Mouse (Mus musculus): ENCODE measurements around the gene Galnt14.

Gene Galnt14

DNA sequence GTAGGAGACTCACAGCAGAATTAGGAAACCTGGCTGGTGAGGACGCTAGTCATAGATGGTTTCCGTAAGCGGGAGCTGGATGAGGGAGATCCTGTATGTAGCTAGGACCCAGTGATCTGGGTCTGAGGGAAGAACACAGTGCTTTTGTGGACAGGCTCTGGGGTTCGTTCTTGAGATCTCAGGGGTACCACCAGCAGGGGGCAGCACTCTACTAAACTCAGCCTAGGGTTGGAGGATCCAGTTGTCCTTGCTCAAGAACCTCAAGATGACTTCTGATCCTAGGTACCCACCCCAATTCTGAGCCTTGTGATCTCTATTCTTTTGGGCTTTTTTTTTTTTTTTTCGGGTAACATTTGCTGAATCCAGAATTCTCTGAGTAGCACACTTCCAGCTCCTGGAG is 137.8 kb downstream of the Galnt14 start:
- peak; percentile 46 to 54 for DNase-seq (ENCODE audit: low read depth in 2 of 2, low spot score in 2 of 2)

DNA sequence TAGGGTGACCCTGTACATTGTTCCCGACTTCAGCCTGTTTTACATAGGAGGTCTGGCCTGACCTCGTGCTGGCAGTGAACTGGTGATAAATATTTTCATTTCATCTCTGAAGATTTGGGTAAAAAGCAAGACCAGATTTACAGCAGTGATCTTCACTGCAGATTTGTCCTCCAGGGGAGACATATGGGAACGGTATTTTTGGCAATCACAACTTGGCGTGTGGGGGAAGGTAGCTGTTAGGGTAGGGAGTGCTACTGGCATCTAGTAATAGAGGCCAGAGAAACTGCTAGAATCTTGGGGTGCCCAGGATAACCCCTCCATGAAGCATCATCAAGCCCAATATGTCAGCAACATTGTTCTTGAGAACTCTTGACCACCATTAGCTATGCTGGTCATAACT is 138.3 kb downstream of the Galnt14 start:
- DNase-seq (ENCODE audit: low read depth in 2 of 2, low spot score in 2 of 2), result no peak

DNA sequence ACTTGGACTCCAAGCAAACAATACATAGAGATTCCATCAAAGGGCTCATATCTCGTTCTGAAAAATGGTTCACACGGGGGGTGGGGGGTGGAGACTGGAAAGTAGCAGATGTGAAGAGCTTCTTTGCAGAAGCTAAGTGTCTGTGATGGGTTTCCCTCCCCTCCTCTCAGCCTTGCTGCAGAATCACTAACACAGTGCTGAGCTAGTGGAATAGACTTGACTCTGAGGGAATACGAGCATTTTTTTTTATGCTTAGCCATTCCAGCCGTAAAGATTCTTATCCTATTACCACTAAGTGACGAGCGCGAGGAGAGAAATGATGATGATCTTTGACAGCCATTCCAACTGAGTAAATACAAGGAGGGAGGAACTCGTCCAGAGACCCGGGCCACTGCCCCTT is 142.0 kb downstream of the Galnt14 start:
- no peak for DNase-seq (ENCODE audit: low read depth in 2 of 2, low spot score in 2 of 2)

DNA sequence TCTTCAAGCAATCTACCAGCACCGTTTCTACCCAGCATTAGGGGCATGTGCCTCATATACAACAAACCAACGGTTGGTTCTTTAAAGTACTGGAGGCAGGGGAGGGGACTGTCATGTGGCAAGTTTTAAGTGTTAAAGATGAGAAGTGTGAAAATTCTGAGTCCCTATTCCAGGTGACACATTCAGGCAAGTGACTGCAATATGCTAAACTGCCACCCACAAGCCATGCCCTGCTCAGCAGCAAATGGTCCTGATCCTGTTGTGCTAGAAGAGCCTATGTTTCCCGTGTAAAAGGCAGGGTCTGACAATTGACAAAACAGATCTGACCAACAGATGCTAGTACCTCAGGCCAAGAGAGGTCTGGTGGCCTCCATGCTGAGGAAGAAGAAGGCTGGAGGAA is 149.1 kb downstream of the Galnt14 start:
- no peak for DNase-seq (ENCODE audit: low read depth in 2 of 2, low spot score in 2 of 2)

DNA sequence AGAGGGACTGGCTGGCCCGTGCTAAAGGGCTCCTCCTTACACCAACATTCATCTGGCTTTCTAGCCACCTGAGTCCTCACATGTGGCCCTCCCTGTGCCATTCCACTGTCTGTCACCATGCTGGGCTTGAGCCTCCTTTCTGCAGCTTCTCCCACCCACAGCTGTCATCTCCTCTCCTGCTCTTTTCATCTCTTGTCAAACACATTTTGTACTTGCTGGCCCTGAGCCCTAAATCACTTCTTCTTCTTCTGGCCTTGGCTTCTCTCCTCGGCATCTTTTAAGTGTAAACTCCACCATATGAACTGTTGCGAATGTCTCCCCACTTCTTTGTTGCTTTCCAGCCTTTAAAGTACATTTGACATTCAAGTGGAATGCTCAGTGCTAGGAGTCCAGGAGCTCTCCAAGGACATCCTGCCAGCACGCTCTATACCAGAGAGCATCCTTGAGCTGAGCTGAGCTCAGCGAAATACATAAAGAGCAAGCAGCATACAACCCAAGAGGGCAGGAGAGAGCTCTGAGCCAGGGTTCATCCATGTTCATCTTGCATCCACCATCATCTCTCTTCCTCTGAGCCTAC is 150.0 kb downstream of the Galnt14 start:
- no peak for DNase-seq (ENCODE audit: low read depth in 2 of 2, low spot score in 2 of 2)

DNA sequence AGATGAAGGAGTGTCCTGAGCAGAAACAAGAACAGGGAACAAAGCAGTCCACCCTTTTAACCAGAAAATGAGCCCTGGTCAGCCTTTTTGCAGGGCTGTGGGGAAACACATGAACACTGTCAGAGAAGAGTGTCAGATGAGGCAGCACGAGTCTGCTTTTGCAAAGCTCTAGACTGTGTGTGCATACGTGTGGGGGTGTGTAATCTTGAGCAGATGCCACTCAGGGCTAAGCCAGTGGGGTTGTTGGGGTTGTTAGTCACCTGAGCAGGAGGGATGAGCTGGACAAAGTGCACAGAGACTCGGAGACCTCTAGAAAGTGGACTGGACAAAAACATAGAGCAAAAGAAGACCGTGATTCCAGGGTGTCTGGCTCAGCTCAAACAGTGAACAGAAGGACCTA is 150.8 kb downstream of the Galnt14 start:
- DNase-seq (ENCODE audit: low read depth in 2 of 2, low spot score in 2 of 2), result no peak

DNA sequence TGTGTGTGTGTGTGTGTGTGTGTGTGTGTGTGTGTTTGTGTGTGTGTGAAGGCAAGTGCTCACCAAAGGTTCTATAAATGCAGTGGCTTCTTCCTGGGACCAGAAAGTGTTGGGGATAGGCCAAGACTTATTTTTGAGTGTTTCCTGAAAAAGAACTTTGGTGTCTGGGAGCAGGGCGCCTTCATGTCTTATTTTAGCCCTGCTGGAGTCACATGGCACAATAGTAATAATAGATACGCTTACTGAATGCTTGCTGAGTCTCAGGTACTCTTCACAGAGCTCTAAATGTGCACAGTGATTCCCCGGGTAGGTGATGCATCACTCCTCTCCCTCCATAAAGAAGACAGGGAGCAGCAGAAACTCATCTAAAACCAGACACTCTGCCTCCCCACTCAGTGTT is 153.2 kb downstream of the Galnt14 start:
- DNase-seq (ENCODE audit: low read depth in 2 of 2, low spot score in 2 of 2), result no peak

DNA sequence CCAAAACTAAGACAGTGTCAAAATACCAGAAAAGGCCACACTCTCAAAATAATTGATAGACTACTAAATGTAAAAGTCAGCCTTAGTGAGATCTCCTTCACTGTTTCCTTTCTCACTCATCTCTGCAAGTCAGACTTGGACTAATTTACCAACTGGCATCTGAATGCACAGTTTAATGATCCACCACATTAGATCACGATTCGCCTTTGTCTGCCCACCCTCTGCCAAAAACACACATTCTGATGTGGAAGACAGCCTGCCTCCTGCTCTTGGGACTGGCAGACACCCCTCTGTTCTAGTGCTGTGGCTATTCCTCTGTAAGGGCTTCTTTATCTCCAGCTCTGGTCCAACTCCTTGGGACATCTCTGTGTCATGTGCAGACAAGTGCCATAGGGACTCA is 153.8 kb downstream of the Galnt14 start:
- DNase-seq (ENCODE audit: low read depth in 2 of 2, low spot score in 2 of 2), result no peak

DNA sequence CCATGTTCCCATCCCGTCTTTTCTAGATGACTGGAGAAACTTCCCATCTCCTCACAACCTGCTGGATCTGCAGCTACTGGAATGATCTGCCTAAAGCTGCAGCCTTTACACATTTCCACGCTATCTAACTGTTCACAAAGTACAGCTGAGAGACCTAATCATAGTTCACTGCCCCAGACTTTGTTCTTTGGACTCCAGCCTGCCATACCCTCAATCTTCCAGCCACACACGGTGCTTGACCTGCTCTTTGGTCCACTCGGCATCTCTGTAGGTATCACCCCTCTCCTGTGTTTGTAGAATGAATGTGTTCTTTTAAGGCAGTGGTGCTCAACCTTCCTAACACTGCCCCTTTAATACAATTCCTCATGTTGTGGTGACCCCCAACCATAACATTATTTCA is 155.6 kb downstream of the Galnt14 start:
- DNase-seq (ENCODE audit: low read depth in 2 of 2, low spot score in 2 of 2), result no peak

DNA sequence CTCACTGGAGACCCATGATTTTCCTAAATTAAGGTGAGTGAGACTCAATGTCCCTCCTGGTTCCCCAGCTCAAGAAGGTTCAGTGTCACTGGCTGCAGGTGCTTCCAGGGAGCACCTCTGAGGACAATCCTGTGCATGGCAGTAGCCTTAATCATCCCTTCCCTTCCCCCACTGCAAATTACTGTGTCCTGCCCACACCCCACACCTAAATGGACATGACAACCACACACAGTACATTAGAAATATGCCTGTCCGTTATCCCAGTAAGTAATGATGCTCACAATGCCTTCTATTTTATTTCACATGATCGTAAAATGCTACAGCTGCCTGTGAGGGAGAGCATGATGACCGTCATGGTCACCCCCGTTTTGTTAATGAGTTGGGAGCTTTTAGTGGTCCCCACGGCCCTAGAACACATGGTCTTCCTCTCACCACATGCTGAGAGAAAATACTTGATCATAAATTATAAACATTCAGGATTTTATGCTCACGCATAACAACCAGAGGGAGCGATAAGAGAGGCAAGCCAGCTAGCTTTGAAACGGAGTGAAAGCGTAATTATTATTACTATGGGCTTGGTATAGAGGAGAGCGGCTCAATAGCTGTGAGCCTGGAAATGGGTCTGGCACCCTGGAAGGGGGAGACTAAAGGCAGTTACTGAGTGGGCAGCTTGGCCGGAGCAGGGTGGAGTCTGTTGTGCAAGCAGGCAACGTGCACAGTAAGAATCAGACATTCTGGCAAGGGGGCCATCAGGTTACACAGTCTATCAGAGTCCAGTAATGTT is 161.3 kb downstream of the Galnt14 start:
- DNase-seq (ENCODE audit: low read depth in 2 of 2, low spot score in 2 of 2), result no peak

DNA sequence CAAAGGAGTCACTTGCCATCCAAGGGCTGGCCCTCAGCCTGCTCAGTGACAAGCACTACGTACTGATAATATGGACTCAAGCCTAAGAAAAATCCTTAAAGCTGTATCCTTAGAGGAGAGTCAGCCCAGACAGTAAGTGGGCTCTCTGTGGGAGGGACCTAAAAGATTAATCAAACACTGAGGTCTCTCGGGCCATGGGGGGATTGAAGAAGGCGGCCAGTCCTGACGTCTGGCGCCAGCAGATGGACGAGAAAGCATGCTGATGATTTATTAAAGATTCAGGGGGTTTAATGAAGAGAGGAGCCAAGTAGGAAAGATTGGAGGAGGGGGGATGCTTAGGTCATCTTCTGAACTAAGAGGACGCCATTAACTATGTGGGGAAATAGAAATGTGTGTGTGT is 162.1 kb downstream of the Galnt14 start:
- no peak for DNase-seq (ENCODE audit: low read depth in 2 of 2, low spot score in 2 of 2)

DNA sequence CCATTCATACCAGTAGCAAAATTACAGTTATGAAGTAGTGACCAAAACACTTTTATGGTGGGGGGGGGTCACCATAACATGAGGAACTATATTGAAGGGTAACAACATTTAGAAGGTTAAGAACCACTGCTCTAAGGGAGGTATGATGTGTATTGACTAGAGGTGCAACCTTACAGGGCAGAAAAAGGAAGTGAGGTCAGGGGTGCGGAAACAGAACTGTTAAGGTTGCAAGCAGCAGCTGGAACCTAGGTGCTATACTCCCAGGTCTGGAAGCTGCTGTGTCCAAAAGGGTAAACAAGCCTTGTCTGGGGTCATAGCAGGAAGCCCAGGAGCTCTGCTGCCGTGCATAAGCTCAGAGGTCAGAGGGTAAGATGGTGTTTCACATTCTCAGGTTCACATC is 162.8 kb downstream of the Galnt14 start:
- no peak for DNase-seq (ENCODE audit: low read depth in 2 of 2, low spot score in 2 of 2)

DNA sequence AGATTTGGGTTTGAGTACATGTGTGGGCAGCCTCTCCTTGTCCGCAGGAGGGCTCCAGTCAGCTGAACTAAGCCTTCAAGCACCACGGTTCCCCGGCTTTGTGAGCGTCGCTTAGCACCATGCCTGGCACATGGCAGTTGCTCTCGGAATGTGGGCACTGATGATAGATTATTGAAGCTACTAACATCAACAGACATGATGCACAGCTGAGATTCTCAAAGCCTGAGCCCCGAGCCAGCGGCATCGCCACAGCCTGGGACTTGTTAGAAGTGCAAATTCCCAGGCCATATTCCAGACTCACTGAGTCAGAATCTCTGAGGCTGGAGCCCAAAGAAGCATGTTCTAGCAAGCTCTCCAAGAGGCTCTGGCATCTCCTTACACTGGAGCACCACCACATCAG is 168.3 kb downstream of the Galnt14 start:
- no peak for DNase-seq (ENCODE audit: low read depth in 2 of 2, low spot score in 2 of 2)

DNA sequence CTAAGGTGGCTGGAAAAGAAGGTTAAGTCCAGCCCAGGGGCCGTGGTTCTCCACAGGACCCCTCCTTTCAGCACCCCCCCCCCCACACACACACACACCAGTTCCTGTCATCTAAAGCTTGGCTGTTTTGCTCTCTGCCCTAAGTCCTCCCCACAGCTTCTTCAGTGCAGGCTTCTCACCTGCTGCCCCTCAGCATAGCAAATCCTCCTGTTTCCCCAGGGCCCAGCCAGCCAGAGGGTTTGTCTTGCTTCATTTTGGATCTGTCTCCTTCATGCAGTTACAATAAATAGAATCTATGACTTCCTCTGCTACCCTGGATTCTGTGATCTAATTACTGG is 169.1 kb downstream of the Galnt14 start:
- DNase-seq (ENCODE audit: low read depth in 2 of 2, low spot score in 2 of 2), result no peak

DNA sequence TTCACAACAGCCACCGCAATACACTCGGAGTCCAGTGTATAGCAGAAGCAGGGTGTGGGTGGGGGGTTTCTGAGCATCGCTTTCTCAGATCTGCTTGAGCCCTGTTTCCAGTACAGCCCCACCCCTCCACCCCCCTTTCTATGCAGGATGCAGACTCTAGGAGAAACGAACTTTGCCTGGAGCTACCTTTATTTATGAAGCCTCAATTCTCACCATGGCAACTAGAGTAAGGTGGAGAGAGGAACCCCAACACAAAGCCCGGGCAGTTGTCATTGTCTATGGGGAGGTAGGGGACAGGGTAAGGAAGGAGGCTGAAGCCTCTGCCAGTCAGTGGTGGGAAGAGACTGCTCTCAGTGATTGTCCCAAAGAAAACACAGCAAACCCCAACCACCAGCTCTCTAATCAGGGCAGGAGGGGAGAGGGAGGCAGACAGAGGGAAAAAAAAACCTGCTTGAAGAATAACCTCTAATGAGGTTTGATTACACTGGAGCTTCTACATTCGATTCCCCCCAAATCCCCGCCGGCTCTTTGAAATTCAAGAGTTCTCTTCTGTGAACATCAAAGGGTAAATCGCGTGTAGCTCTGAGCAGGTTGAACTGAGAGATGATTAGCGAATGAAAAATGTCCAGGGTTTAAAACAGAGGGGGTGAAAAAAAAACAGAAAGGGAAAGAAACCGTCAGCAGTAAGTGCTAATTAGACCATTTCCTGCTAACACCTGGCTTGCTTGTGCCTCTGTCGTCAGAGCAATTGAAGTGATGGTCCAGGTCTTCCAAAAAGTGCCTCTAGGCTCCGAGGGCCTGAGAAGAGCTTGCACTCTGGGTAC is 169.6 kb downstream of the Galnt14 start:
- no peak for DNase-seq (ENCODE audit: low read depth in 2 of 2, low spot score in 2 of 2)

DNA sequence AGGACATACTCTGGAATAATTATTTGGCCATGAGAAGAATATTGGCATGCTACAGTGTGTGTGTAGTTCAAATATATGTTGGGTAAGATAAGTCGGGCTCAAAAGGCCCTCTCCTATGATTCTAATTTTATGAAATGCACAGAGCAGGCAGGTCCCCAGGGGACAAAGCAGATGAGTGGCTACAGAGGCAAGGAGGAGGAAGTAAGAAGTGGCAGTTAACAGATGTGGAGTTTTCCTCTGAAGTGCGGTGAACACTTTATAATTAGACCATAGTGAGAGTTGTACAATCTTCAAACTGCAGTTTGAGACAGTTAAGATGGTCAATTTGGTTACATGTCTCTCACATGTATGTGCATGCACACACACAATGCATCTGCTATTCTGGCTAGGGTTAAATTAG is 178.4 kb downstream of the Galnt14 start:
- DNase-seq (ENCODE audit: low read depth in 2 of 2, low spot score in 2 of 2), result no peak

DNA sequence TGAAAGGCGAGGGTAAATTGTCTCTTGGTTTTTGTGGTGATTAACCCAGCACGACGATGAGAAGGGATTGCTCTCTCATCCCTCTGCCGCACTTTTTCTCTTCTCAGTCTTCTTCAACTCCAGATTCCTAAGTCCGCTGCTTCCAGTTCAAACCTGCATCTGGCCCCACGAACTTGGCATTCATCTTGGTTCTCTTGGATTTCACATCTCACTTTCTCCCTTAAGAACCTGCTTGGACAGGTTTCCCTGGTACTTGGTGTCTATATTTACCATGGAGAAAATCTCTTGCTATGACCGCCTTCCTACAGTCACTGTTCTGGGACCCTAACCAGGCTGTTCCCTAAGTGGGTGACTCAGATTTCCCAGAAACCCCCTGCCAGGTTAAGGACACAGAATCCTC is 188.1 kb downstream of the Galnt14 start:
- no peak for DNase-seq (ENCODE audit: low read depth in 2 of 2, low spot score in 2 of 2)

DNA sequence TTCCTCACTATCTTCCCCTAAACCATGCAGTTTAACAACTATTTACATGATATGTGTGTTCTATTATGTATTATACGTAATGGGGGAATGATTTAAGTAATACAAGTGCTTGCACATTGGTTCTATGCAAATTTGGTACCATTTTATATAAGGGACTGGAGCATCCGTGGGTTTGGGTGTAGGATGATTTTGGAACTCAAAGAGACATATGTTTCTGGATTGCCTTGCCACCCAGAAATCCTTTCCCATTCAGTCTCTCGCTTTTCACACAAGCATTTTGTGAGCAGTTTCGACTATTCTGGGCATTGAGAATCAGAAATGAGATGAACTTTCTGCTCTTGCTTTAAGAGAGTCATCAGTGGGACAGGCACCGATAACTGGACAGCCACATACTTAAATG is 190.9 kb downstream of the Galnt14 start:
- no peak for DNase-seq (ENCODE audit: low read depth in 2 of 2, low spot score in 2 of 2)

DNA sequence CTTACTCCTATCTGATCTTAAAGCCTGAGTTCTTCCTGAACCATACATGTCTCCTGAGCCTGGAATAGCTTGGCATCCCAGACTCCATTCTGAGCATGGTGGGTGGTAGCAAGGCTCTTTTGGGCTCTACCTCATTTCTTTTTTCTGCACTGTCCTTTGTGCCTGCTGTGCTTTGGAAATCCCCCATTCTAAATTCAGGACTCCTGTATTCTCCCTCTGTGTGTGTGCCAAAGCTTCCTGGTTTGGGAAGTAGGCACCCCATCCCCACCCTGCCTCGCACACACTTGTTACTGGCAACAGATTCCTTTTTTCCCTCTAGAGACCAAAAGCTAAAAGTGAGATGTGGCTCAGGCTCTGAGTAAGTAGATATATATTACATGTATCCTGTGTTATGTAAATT is 191.9 kb downstream of the Galnt14 start:
- no peak for DNase-seq (ENCODE audit: low read depth in 2 of 2, low spot score in 2 of 2)

DNA sequence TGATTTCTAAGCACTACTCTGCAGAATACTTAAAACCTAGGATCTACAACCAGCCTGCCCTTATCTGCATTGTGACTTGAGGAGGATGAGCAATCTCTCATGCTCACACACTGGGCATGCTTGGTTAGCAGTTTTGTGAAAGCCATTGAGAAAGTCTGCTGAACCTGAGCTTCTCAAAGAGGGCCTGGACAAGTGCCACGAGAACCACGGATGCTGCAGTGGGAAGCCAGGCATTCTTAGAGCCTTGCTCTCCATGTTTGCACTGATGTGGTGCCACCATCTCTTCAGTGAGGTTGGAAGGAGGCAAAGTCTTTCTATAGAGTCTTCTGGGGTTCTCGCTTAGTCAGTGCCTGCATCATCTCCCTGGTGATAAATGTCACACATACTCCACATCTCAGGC is 194.7 kb downstream of the Galnt14 start:
- DNase-seq (ENCODE audit: low read depth in 2 of 2, low spot score in 2 of 2), result no peak

DNA sequence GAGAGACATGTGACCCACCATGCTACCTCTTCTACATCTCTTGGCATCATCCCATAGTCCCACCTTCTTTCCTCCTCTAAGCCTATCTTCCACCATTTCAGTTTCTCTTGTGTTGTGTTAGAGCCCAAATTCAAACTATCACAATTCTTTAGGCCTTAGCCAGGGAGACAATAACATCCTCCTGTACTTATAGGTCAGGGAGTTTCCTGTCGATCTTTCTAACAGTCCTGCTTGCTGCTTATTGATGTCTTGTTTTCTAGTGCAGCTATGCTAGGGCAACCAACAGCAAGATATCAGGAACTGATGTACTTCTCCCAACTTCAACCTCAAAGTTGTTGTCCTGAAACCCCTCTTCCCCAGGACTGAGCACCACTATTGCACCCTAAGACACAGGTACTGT is 195.4 kb downstream of the Galnt14 start:
- no peak for DNase-seq (ENCODE audit: low read depth in 2 of 2, low spot score in 2 of 2)

DNA sequence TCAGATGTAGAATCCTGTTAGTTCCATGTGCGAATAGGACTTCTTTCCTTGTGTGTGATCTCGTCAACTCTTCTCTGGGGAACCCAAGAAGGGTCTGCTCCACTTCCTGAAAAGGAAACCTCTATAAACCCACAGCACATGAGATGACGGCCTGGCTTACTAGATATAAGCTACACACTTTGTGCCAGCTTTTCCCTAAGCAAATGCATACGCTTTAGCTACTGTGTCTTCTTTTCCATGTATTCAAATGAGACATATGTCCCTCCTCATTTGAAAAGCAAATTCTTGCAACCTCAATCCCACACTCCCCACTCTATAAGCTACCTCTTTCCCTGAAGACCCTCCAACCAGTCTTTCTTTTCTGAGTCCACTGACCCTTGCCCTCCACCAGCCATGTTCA is 196.0 kb downstream of the Galnt14 start:
- no peak for DNase-seq (ENCODE audit: low read depth in 2 of 2, low spot score in 2 of 2)

All from CD8-positive naive resting alpha-beta T cell, adult 2 months (primary cell).